Mouse (Mus musculus): ENCODE data around the gene Mbtd1. TPM values are rescaled to one million over a fixed set of nuclear protein-coding genes. Genes with fewer than 3 reads are reported as not detected.

Gene Mbtd1
- polyA plus RNA-seq, 1 experiment: 4.8 TPM

GRCm38 (mm10) chr11:93940906-93941305 lies 55.3 kb downstream of the Mbtd1 start:
- TF ChIP-seq POLR2A (IDR thresholded peaks at IDR 0.05; ENCODE audit: borderline replicate concordance, extremely low read depth, low read depth, low read length): no peak
- no peak for TF ChIP-seq CTCF (IDR thresholded peaks at IDR 0.05; ENCODE audit: insufficient read depth, low read length)
- no peaks in the 10 kb centered on the region; the same call in 1 of the 2 replicates for H3K4me1 ChIP-seq (ENCODE audit: control insufficient read depth, insufficient read depth, low read length)
- DNase-seq: no peak
- H3K4me3 ChIP-seq (replicated peaks; ENCODE audit: extremely low read depth, low read depth, low read length): no peak overlapping the region
- 55% methylated on average over 2 of the region's 2 CpGs for WGBS

DNA sequence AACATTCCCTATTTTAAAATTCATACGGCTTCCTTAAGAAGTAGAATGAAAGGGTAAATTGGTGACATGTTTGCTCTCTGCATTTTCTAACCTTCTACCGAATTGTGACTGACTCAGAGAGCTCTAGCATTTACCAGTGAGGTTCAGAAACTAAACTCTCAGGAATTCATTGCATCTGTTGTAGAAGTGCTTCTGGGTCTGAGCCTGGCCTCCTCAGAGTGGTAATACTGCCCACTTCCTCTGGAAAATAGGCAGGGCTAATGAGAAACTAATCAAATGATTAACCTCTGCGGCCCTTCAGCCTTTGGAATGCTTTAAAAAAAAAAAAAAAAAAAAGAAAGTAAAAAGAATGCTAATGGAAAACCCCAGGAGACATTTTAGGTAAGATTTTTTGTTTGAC lies 59.3 kb downstream of the Mbtd1 start:
- no peak for TF ChIP-seq CTCF (IDR thresholded peaks at IDR 0.05; ENCODE audit: insufficient read depth, low read length)
- DNase-seq: no peak
- Histone ChIP-seq H3K4me1 (ENCODE audit: control insufficient read depth, insufficient read depth, low read length) (no peaks in the 10 kb centered on the region; the same call in 1 of the 2 replicates), H3K4me3 (replicated peaks; ENCODE audit: extremely low read depth, low read depth, low read length) (no peak overlapping the region)
- 74% methylated on average over 3 of the region's 3 CpGs for WGBS

DNA sequence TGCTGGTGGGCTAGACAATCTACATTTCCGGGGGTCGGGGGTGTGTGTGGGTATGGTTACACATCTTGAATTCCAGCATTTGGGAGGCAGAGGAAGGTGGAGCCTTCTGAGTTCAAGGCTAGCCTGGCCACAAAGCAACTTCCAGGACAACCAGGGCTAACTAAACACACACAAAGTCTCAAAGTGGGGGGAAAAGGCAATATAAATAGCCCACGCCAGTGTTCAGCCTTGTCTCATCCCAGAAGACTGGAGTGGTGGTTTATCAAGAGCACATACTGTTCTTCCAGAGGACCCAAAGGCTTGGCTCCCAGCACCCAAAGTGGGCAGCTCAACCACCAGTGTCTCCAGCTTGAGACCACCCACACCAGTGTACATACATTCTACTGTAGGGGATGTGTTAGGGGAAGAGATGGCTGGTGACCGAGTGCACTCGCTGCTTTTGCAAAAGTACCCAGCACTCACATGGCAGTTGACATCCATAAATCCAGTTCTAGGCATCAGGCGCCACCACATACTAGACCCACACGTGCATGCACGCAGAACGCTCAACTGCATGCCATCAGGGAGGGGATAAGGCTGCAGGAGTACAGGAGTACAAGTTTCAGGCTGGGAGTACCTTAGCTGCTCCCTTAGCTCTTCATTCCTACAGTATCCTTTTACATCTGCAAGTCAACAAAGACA lies 63.4 kb downstream of the Mbtd1 start:
- Histone ChIP-seq H3K4me1 (ENCODE audit: control insufficient read depth, insufficient read depth, low read length) (no peaks in the 10 kb centered on the region), H3K4me3 (replicated peaks; ENCODE audit: extremely low read depth, low read depth, low read length) (no peak overlapping the region)
- no peak for TF ChIP-seq CTCF (IDR thresholded peaks at IDR 0.05; ENCODE audit: insufficient read depth, low read length)
- no peak for TF ChIP-seq POLR2A (IDR thresholded peaks at IDR 0.05; ENCODE audit: borderline replicate concordance, extremely low read depth, low read depth, low read length)
- WGBS: 88% methylated on average over 9 of the region's 9 CpGs
- DNase-seq: no peak

- TF ChIP-seq CTCF (IDR thresholded peaks at IDR 0.05; ENCODE audit: insufficient read depth, low read length) (no peak), POLR2A (IDR thresholded peaks at IDR 0.05; ENCODE audit: borderline replicate concordance, extremely low read depth, low read depth, low read length) (no peak)
- 68% methylated on average over 1 of the region's 1 CpGs for WGBS
- DNase-seq: no peak
- H3K4me1 ChIP-seq (ENCODE audit: control insufficient read depth, insufficient read depth, low read length): peaks cover 4% of the 10 kb centered on the region; the same call in 1 of the 2 replicates
- no peak overlapping the region for H3K4me3 ChIP-seq (replicated peaks; ENCODE audit: extremely low read depth, low read depth, low read length)
These were observed 64.4 kb downstream of the Mbtd1 start for GRCm38 (mm10) chr11:93950045-93950444.

DNA sequence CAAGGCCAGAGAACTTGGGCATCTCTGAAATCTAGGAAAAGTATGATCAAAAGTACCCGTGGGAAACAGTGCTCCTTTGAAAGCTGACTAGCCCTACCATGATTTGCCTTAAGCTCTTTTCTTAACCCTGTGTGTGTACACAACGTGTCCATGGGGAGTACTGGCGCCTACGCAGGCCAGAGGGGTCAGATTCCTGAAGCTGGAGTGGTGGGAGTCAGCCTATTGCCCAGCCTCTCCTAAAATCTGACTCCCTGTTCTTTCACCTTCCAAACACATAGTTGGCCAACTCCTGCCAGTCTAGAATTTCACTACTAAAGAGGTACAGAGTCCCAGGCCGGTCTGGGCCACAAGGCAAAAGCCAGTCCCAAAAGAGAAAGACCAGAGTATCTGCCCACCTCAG lies 66.7 kb downstream of the Mbtd1 start:
- DNase-seq: no peak
- Histone ChIP-seq H3K4me3 (replicated peaks; ENCODE audit: extremely low read depth, low read depth, low read length) (no peak overlapping the region), H3K4me1 (ENCODE audit: control insufficient read depth, insufficient read depth, low read length) (peaks cover 13% of the 10 kb centered on the region)
- no peak for TF ChIP-seq CTCF (IDR thresholded peaks at IDR 0.05; ENCODE audit: insufficient read depth, low read length)
- no peak for TF ChIP-seq POLR2A (IDR thresholded peaks at IDR 0.05; ENCODE audit: borderline replicate concordance, extremely low read depth, low read depth, low read length)
- WGBS: 62% methylated on average over 5 of the region's 5 CpGs

GRCm38 (mm10) chr11:93954738-93955255 lies 69.1 kb downstream of the Mbtd1 start:
- no peak for DNase-seq
- TF ChIP-seq CTCF (IDR thresholded peaks at IDR 0.05; ENCODE audit: insufficient read depth, low read length) (no peak), POLR2A (IDR thresholded peaks at IDR 0.05; ENCODE audit: borderline replicate concordance, extremely low read depth, low read depth, low read length) (no peak)
- Histone ChIP-seq H3K4me3 (replicated peaks; ENCODE audit: extremely low read depth, low read depth, low read length) (peak overlapping the region; percentile 81), H3K4me1 (ENCODE audit: control insufficient read depth, insufficient read depth, low read length) (peaks cover 13% of the 10 kb centered on the region)
- 36% methylated on average over 13 of the region's 13 CpGs for WGBS

DNA sequence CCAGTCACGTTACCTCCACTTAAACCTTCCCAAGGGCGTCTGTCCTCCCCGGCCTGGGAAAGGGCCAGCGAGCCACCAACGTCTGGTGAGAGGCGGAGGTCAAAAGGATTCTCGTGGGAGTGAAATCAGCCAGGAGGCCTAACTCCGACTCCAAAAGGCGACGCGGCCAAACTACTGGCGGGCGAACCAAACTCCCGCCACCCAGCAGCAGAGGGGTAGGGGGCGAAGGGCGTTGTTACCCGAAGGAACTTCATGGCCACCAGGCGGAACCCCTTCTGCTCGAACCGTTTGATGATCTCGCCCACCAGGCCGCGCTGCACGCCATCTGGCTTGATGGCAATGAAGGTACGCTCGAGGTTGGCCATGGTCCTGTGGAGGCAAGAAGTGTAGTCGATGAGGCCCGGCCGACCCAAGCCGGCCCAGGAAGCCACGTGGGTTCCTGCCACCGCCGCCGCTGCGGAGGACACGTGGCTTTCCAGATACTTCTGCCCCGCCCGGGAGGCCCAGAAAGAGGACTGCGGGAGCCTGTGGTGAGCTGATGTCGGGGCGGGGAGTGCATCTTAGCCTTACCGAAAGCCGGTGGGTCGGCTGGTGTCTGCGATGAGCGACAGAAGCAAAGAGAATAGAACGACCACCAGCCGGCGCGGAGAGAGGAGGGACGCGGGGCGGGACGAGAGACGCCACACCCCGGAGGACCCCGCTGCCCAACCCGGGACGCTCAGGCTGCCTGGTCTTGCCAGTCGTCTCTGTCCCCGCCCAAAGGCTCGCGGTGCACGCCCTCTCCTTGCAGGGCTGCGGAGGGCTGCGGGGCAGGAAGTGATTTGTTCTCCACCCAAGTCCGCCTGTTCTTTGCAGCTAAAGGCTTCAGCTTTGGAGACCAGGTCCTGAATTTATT lies 69.9 kb downstream of the Mbtd1 start:
- peak; percentile 92 for DNase-seq
- TF ChIP-seq POLR2A (IDR thresholded peaks at IDR 0.05; ENCODE audit: borderline replicate concordance, extremely low read depth, low read depth, low read length): peak; percentile 66; the same call in 1 of the 2 replicates
- TF ChIP-seq CTCF (IDR thresholded peaks at IDR 0.05; ENCODE audit: insufficient read depth, low read length): no peak
- under 1% methylated on average over 67 of the region's 67 CpGs for WGBS
- Histone ChIP-seq H3K4me1 (ENCODE audit: control insufficient read depth, insufficient read depth, low read length) (peaks cover 13% of the 10 kb centered on the region), H3K4me3 (replicated peaks; ENCODE audit: extremely low read depth, low read depth, low read length) (peak overlapping the region; percentile 81)

DNA sequence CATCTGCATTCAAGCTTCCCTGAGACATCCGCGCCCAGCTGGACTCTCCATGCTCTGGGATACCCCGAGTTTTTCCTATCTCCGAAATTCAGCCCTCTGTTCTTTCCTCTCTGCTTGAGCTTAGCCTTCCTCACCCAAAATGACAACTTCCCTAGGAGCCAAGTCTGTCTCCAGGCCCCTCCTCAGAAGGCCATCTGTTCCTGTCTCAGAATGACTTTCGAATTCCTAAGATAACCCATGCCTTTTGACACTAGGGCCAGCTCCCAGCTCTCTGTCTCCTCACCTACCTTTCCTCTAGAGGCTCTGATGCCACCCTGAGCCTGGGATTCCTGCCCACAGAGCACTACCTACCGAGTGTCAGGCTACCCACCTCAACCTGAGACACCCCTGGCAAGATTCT lies 70.5 kb downstream of the Mbtd1 start, which contains the start of gene Nme2:
Nme2 (minus strand) TSS at position 101 of the 400 bp plus-strand sequence.
- under 1% methylated on average over 6 of the region's 6 CpGs for WGBS
- TF ChIP-seq CTCF (IDR thresholded peaks at IDR 0.05; ENCODE audit: insufficient read depth, low read length) (no peak), POLR2A (IDR thresholded peaks at IDR 0.05; ENCODE audit: borderline replicate concordance, extremely low read depth, low read depth, low read length) (no peak)
- no peak for DNase-seq
- Histone ChIP-seq H3K4me1 (ENCODE audit: control insufficient read depth, insufficient read depth, low read length) (peaks cover 13% of the 10 kb centered on the region), H3K4me3 (replicated peaks; ENCODE audit: extremely low read depth, low read depth, low read length) (peak within 1 kb of the TSS; percentile 81)

- 81% methylated on average over 2 of the region's 2 CpGs for WGBS
- DNase-seq: no peak
- TF ChIP-seq POLR2A (IDR thresholded peaks at IDR 0.05; ENCODE audit: borderline replicate concordance, extremely low read depth, low read depth, low read length) (no peak), CTCF (IDR thresholded peaks at IDR 0.05; ENCODE audit: insufficient read depth, low read length) (no peak)
- Histone ChIP-seq H3K4me3 (replicated peaks; ENCODE audit: extremely low read depth, low read depth, low read length) (no peak overlapping the region), H3K4me1 (ENCODE audit: control insufficient read depth, insufficient read depth, low read length) (peaks cover 13% of the 10 kb centered on the region)
These were observed 71.4 kb downstream of the Mbtd1 start for GRCm38 (mm10) chr11:93957031-93957555.

Data from lung, adult 2 months (tissue).